Mouse (Mus musculus): ENCODE data around the gene Lsmem1. TPM values are rescaled to one million over a fixed set of nuclear protein-coding genes. Genes with fewer than 3 reads are reported as not detected.
"Not testable (repeated sequence)": the region's sequence is repeated elsewhere in the genome, so short reads cannot be mapped to it uniquely, and the experiment has no call there.

The Lsmem1 gene
- polyA plus RNA-seq, 1 experiment from 2014 or later: not detected

DNA sequence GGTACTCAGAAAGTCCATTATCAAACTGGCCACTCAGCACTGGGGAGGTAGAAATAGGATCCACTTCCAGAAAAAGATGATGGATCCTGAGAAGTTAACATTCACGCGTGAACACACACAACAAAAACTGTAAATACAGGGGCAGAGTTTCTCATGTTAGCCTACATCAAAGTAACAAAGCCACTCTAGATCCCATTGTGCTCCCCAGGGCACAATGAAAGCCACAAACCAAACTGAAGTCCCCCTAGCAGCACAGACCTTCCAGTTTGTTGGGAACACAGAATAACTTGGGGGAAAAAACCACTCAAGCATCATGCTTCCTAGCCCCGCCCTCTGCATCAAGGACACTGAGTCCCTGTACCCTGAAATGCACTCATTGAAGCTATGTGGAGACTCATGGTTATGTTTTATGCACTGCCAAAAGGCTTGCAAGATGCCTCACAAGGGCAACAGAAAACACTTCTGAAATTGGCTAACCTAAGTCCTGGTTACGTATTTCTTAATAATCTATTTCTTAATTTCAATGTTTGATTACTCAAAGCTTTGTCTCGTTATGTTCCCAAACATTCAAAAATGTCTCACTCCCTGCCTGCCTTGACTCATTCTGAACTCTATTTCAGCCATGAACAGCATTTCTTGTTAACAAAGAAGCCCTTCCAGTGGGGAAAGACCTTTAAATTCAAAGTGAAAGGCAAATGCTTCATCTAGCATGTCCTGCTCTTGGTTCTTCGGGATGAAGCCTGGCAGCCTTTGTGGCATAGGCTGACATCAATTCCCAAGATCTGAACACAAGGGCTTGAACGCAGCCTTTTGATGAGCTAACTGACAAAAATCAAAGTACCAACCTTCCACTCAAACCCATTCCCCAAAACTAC lies 3.1 kb upstream of the Lsmem1 start:
- no peak for ATAC-seq (ENCODE audit: low FRiP score, low read depth)
- peaks cover 55% of the 10 kb centered on the region for H3K36me3 ChIP-seq
- H3K4me3 ChIP-seq: no peak overlapping the region
- no peak overlapping the region for H3K9ac ChIP-seq (replicated peaks)
- WGBS: 90% methylated on average over 7 of the region's 7 CpGs
- H3K4me2 ChIP-seq (replicated peaks): no peak overlapping the region
- H3K27ac ChIP-seq (replicated peaks): 0 out of 2 replicates have a peak overlapping the region, but pooled peaks have one; percentile 5
- no peaks in the 10 kb centered on the region for H3K27me3 ChIP-seq
- H3K9me3 ChIP-seq: no peaks in the 10 kb centered on the region
- no peaks in the 10 kb centered on the region for H3K4me1 ChIP-seq

- Histone ChIP-seq H3K27me3 (no peaks in the 10 kb centered on the region), H3K36me3 (peaks cover 39% of the 10 kb centered on the region), H3K27ac (replicated peaks) (no peak overlapping the region), H3K4me1 (no peaks in the 10 kb centered on the region), H3K9ac (replicated peaks) (no peak overlapping the region), H3K4me2 (replicated peaks) (no peak overlapping the region), H3K4me3 (no peak overlapping the region), H3K9me3 (no peaks in the 10 kb centered on the region)
- 92% methylated on average over 6 of the region's 6 CpGs for WGBS
- ATAC-seq (ENCODE audit: low FRiP score, low read depth): no peak
These were observed 1.4 kb upstream of the Lsmem1 start for GRCm38 (mm10) chr12:40200484-40201235.

GRCm38 (mm10) chr12:40199795-40200402 lies 609 bp upstream of the Lsmem1 start:
- no peak overlapping the region for H3K4me3 ChIP-seq
- H3K27me3 ChIP-seq: no peaks in the 10 kb centered on the region
- WGBS: 51% methylated on average over 7 of the region's 7 CpGs
- peak; percentile 41 for ATAC-seq (ENCODE audit: low FRiP score, low read depth)
- no peaks in the 10 kb centered on the region for H3K4me1 ChIP-seq
- no peak overlapping the region for H3K27ac ChIP-seq (replicated peaks)
- no peaks in the 10 kb centered on the region for H3K9me3 ChIP-seq
- no peak overlapping the region for H3K9ac ChIP-seq (replicated peaks)
- H3K36me3 ChIP-seq: peaks cover 32% of the 10 kb centered on the region
- H3K4me2 ChIP-seq (replicated peaks): no peak overlapping the region

- Histone ChIP-seq H3K27me3 (no peaks in the 10 kb centered on the region), H3K9me3 (no peaks in the 10 kb centered on the region), H3K27ac (replicated peaks) (no peak overlapping the region), H3K36me3 (peaks cover 17% of the 10 kb centered on the region), H3K4me3 (no peak overlapping the region), H3K4me2 (replicated peaks) (no peak overlapping the region), H3K4me1 (no peaks in the 10 kb centered on the region), H3K9ac (replicated peaks) (no peak overlapping the region)
- 88% methylated on average over 9 of the region's 9 CpGs for WGBS
- no peak for ATAC-seq (ENCODE audit: low FRiP score, low read depth)
These were observed 863 bp downstream of the Lsmem1 start for GRCm38 (mm10) chr12:40198427-40198826.

- no peak for ATAC-seq (ENCODE audit: low FRiP score, low read depth)
- H3K27me3 ChIP-seq: no peaks in the 10 kb centered on the region
- WGBS: 90% methylated on average over 5 of the region's 5 CpGs
- H3K36me3 ChIP-seq: peaks cover 15% of the 10 kb centered on the region
- no peak overlapping the region for H3K9ac ChIP-seq (replicated peaks)
- H3K4me1 ChIP-seq: no peaks in the 10 kb centered on the region
- no peak overlapping the region for H3K4me3 ChIP-seq
- H3K4me2 ChIP-seq (replicated peaks): no peak overlapping the region
- H3K9me3 ChIP-seq: no peaks in the 10 kb centered on the region
- no peak overlapping the region for H3K27ac ChIP-seq (replicated peaks)
These were observed 1.3 kb downstream of the Lsmem1 start for GRCm38 (mm10) chr12:40198019-40198418.

GRCm38 (mm10) chr12:40197511-40197910 lies 1.8 kb downstream of the Lsmem1 start:
- H3K4me2 ChIP-seq (replicated peaks): no peak overlapping the region
- H3K9me3 ChIP-seq: no peaks in the 10 kb centered on the region
- no peak for ATAC-seq (ENCODE audit: low FRiP score, low read depth)
- H3K27me3 ChIP-seq: no peaks in the 10 kb centered on the region
- H3K4me3 ChIP-seq: no peak overlapping the region
- H3K9ac ChIP-seq (replicated peaks): no peak overlapping the region
- peaks cover 11% of the 10 kb centered on the region for H3K36me3 ChIP-seq
- H3K4me1 ChIP-seq: no peaks in the 10 kb centered on the region
- H3K27ac ChIP-seq (replicated peaks): no peak overlapping the region

DNA sequence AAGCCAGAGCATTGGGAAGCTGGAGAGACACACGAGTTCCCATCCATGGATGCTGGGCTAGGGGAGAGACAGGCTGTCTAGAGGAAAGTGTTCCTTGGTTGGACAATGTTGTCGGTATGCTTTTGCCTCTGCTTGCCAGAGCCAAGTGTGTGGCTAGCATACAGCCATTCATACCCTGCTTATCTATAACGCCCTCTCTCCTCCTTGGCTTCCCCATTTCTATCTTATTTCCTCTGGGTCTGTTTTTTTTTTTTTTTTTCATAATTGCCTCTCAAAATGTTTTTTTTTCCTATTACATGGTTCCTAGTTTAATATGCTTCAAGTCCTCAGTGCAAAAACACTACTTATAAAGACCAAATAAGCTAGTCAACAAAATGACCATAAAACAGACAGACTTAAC lies 13.8 kb downstream of the Lsmem1 start:
- Histone ChIP-seq H3K4me3 (no peak overlapping the region), H3K27me3 (no peaks in the 10 kb centered on the region), H3K4me2 (replicated peaks) (no peak overlapping the region), H3K4me1 (no peaks in the 10 kb centered on the region), H3K36me3 (no peaks in the 10 kb centered on the region), H3K9ac (replicated peaks) (no peak overlapping the region), H3K27ac (replicated peaks) (no peak overlapping the region), H3K9me3 (0 out of 2 replicates have a peak, but pooled peaks cover 2% of the 10 kb centered on the region)
- 95% methylated on average over 3 of the region's 3 CpGs for WGBS
- ATAC-seq (ENCODE audit: low FRiP score, low read depth): no peak

GRCm38 (mm10) chr12:40177089-40177488 lies 22.2 kb downstream of the Lsmem1 start:
- Histone ChIP-seq H3K4me3 (no peak overlapping the region), H3K9me3 (0 out of 2 replicates have a peak, but pooled peaks cover 2% of the 10 kb centered on the region), H3K27ac (replicated peaks) (no peak overlapping the region), H3K4me1 (no peaks in the 10 kb centered on the region), H3K27me3 (no peaks in the 10 kb centered on the region), H3K36me3 (no peaks in the 10 kb centered on the region), H3K4me2 (replicated peaks) (no peak overlapping the region), H3K9ac (replicated peaks) (no peak overlapping the region)
- WGBS: 63% methylated on average over 6 of the region's 6 CpGs
- ATAC-seq (ENCODE audit: low FRiP score, low read depth): no peak

- H3K4me1 ChIP-seq: no peaks in the 10 kb centered on the region
- 0 out of 2 replicates have a peak, but pooled peaks cover 2% of the 10 kb centered on the region for H3K9me3 ChIP-seq
- H3K4me2 ChIP-seq (replicated peaks): no peak overlapping the region
- ATAC-seq (ENCODE audit: low FRiP score, low read depth): no peak
- 79% methylated on average over 2 of the region's 2 CpGs for WGBS
- no peak overlapping the region for H3K9ac ChIP-seq (replicated peaks)
- H3K27ac ChIP-seq (replicated peaks): no peak overlapping the region
- no peak overlapping the region for H3K4me3 ChIP-seq
- H3K36me3 ChIP-seq: no peaks in the 10 kb centered on the region
- no peaks in the 10 kb centered on the region for H3K27me3 ChIP-seq
These were observed 23.1 kb downstream of the Lsmem1 start for GRCm38 (mm10) chr12:40176158-40176557.

GRCm38 (mm10) chr12:40175171-40175570 lies 24.1 kb downstream of the Lsmem1 start:
- H3K4me1 ChIP-seq; H3K9me3 ChIP-seq; H3K4me2 ChIP-seq (replicated peaks); H3K27me3 ChIP-seq; H3K27ac ChIP-seq (replicated peaks); H3K4me3 ChIP-seq; H3K9ac ChIP-seq (replicated peaks); ATAC-seq (ENCODE audit: low FRiP score, low read depth); H3K36me3 ChIP-seq: not testable (repeated sequence)
- 78% methylated on average over 1 of the region's 1 CpGs for WGBS

DNA sequence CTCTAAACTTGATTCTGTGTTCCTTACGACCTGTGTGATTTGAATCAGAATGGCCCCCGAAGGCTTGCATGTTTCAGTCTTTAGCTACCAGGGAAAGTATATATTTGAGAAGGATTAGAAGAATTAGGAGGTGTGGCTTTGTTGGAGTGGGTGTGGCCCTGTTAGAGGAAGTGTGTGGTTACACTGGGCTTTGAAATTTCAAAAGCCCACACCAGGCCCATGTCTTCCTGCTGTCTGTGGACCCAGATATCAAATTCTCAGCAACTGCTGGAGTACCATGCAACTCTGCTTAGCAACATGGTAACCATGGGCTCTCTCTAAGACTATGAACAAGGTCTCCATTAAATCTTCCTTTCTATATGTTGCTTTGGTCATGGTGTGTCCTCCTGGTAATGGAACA lies 27.7 kb downstream of the Lsmem1 start:
- H3K36me3 ChIP-seq: no peaks in the 10 kb centered on the region
- H3K4me2 ChIP-seq (replicated peaks): no peak overlapping the region
- H3K27ac ChIP-seq (replicated peaks): no peak overlapping the region
- ATAC-seq (ENCODE audit: low FRiP score, low read depth): no peak
- no peak overlapping the region for H3K9ac ChIP-seq (replicated peaks)
- no peak overlapping the region for H3K4me3 ChIP-seq
- H3K9me3 ChIP-seq: no peaks in the 10 kb centered on the region
- no peaks in the 10 kb centered on the region for H3K4me1 ChIP-seq
- H3K27me3 ChIP-seq: no peaks in the 10 kb centered on the region
- WGBS: 85% methylated on average over 2 of the region's 2 CpGs

DNA sequence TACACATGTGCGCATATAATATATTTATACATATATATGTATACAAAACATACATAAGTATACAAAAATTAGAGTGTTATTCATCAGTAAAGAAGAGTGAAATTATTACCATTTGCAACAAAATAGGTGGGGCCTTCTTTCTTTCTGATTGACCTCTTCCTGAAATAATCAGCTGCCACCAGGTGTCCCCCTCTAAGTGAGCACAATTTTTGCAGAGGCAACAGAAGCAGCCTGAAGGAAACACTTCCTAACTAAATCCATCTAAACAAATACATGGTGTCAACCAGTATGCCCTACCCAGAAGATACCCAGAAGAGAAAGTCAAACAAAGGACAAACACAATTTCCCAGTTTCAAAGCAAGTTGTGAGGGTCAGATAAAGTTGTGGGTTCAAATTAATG lies 29.6 kb downstream of the Lsmem1 start:
- no peak overlapping the region for H3K27ac ChIP-seq (replicated peaks)
- 100% methylated on average over 1 of the region's 1 CpGs for WGBS
- H3K36me3 ChIP-seq: no peaks in the 10 kb centered on the region

More for the DNA sequence above, 29.6 kb downstream of the Lsmem1 start:
- Histone ChIP-seq H3K9me3 (no peaks in the 10 kb centered on the region), H3K27me3 (no peaks in the 10 kb centered on the region), H3K4me1 (no peaks in the 10 kb centered on the region), H3K4me2 (replicated peaks) (no peak overlapping the region), H3K4me3 (no peak overlapping the region), H3K9ac (replicated peaks) (no peak overlapping the region)
- ATAC-seq (ENCODE audit: low FRiP score, low read depth): no peak

Data from midbrain, embryonic 12.5 days (tissue).